Mouse (Mus musculus) 416B (cell line): ENCODE measurements around the gene Plcd3.

ENCODE experiments used
- DNase-seq: peaks from one replicate; pipeline ENCODE4 v3.0.0; 2011; ENCODE audit warnings: low read depth

Plcd3 gene

GRCm38 (mm10) chr11:103117591-103118009, 16.1 kb upstream of the Plcd3 start:
- DNase-seq = peak; percentile 49

GRCm38 (mm10) chr11:103116959-103117590, 15.6 kb upstream of the Plcd3 start:
- peak; percentile 86 for DNase-seq

- DNase-seq = peak; percentile 100
Measured at GRCm38 (mm10) chr11:103116008-103116818, 14.8 kb upstream of the Plcd3 start, which contains the start of gene Hexim1. TSS of gene Hexim1 (plus strand) at chr11:103116231.

GRCm38 (mm10) chr11:103115163-103116007, 13.9 kb upstream of the Plcd3 start:
- DNase-seq = peak; percentile 98

GRCm38 (mm10) chr11:103114270-103114943, 12.9 kb upstream of the Plcd3 start:
- DNase-seq = peak; percentile 95

- no peak for DNase-seq
Measured at GRCm38 (mm10) chr11:103113771-103114170, 12.3 kb upstream of the Plcd3 start.

- DNase-seq = no peak
Measured at GRCm38 (mm10) chr11:103113005-103113404, 11.5 kb upstream of the Plcd3 start.

- no peak for DNase-seq
Measured at GRCm38 (mm10) chr11:103112552-103112912, 11.1 kb upstream of the Plcd3 start.

- DNase-seq = no peak
Measured at GRCm38 (mm10) chr11:103111881-103112551, 10.6 kb upstream of the Plcd3 start.

- no peak for DNase-seq
Measured at GRCm38 (mm10) chr11:103111301-103111700, 9.8 kb upstream of the Plcd3 start.

GRCm38 (mm10) chr11:103106386-103106785, 4.9 kb upstream of the Plcd3 start:
- DNase-seq = no peak

- no peak for DNase-seq
Measured at GRCm38 (mm10) chr11:103105810-103106209, 4.4 kb upstream of the Plcd3 start.

- no peak for DNase-seq
Measured at GRCm38 (mm10) chr11:103105180-103105725, 3.8 kb upstream of the Plcd3 start.

GRCm38 (mm10) chr11:103104469-103104868, 3.0 kb upstream of the Plcd3 start:
- no peak for DNase-seq

GRCm38 (mm10) chr11:103103621-103104020, 2.2 kb upstream of the Plcd3 start:
- DNase-seq = no peak

GRCm38 (mm10) chr11:103102725-103103349, 1.4 kb upstream of the Plcd3 start:
- DNase-seq = peak; percentile 98

- no peak for DNase-seq
Measured at GRCm38 (mm10) chr11:103101866-103102501, 526 bp upstream of the Plcd3 start.

GRCm38 (mm10) chr11:103100361-103100760, 1.1 kb downstream of the Plcd3 start:
- no peak for DNase-seq

GRCm38 (mm10) chr11:103099352-103099940, 2.0 kb downstream of the Plcd3 start:
- no peak for DNase-seq
